Mouse (Mus musculus) lung, adult 2 months (tissue): ENCODE results near the gene Ascc1. TPM values are rescaled to one million over a fixed set of nuclear protein-coding genes. Genes with fewer than 3 reads are reported as not detected.

Experiments used
- DNase-seq: peaks from one replicate; pipeline ENCODE4 v3.0.0; 2022
- H3K4me1 ChIP-seq: fragments of 200-500 bp; 2 replicates; pipeline ENCODE4 v1.6.1; 2011; ENCODE audit warnings: low read length; ENCODE audit not compliant: control insufficient read depth, insufficient read depth
- H3K4me3 ChIP-seq: fragments of 200-500 bp; replicated peaks from 2 replicates; pipeline ENCODE3; 2011; ENCODE audit warnings: low read depth, mild to moderate bottlenecking, control low read depth, low read length; ENCODE audit errors: extremely low read depth
- CTCF ChIP-seq: fragments of 200-500 bp; IDR thresholded peaks from 2 replicates; pipeline ENCODE4 v1.5.1; 2011; ENCODE audit warnings: mild to moderate bottlenecking, low read length, control low read depth; ENCODE audit not compliant: insufficient read depth
- POLR2A ChIP-seq: fragments of 200-500 bp; IDR thresholded peaks from 2 replicates; pipeline ENCODE4 v1.6.1; 2011; ENCODE audit warnings: low read depth, mild to moderate bottlenecking, control low read depth, low read length, borderline replicate concordance; ENCODE audit errors: extremely low read depth
- WGBS: fragments of 180-500 bp; shearing (Covaris S2); methylation state at CpG from one replicate; pipeline ENCODE4 v1.1.7; 2018; 5-methylcytosine and 5-hydroxymethylcytosine counted together
- polyA plus RNA-seq: library from polyadenylated mRNA; depleted of rRNA; stranded (reverse); fragments of >200 nt; gene quantifications from 2 replicates; pipeline ENCODE4 v1.2.3, GENCODE M21; 2012

Gene Ascc1
- polyA plus RNA-seq, 1 experiment = 29.5 TPM

DNA sequence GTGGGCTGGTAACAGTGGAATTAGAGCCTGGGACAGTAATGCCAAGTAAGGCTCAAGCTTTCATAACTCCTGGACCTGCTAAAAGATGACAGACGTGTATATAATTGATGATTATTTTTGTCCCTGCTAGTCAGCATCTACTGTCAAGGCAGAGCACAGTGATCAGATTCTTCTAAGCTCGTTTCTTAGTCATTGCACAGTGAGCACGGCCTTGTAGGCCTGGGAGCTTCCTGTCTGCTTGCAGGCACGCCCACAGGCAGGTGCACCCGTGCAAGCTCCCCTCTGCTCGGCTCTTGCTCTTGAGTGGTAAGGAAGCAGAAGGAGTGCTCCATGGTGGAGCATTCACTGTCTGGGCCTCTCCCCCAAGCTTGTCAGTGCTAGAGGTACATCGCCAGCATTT lies 25.6 kb downstream of the Ascc1 start:
- WGBS = 62% methylated on average over 7 of the region's 7 CpGs
- no peaks in the 10 kb centered on the region for H3K4me1 ChIP-seq
- TF ChIP-seq CTCF (no peak), POLR2A (no peak)
- no peak for DNase-seq
- no peak overlapping the region for H3K4me3 ChIP-seq

DNA sequence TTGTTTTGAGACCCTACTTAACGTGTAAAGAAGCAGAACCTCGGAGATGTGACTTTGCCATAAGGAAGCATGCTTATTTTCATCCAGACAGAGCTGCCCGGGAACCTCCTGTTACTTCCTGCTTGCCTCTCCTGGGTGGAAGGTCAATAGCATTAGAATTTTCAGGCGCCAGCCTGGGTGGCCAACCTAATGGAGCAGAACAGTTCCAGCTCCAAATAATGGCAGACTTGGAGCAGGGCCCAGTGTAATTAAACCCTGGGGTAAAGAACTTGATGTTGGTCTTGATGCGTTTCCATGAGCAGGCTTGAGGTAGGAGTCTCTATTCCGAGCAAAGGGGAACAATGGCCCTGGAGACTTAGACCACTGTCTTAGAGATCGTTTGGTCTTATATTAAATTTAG lies 26.4 kb downstream of the Ascc1 start:
- TF ChIP-seq POLR2A (no peak), CTCF (no peak)
- WGBS = 73% methylated on average over 7 of the region's 7 CpGs
- H3K4me3 ChIP-seq = no peak overlapping the region
- no peak for DNase-seq
- H3K4me1 ChIP-seq = no peaks in the 10 kb centered on the region

GRCm38 (mm10) chr10:60029387-60029786 lies 26.8 kb downstream of the Ascc1 start:
- TF ChIP-seq CTCF (no peak), POLR2A (no peak)
- no peaks in the 10 kb centered on the region for H3K4me1 ChIP-seq
- 94% methylated on average over 4 of the region's 4 CpGs for WGBS
- no peak for DNase-seq
- H3K4me3 ChIP-seq = no peak overlapping the region

DNA sequence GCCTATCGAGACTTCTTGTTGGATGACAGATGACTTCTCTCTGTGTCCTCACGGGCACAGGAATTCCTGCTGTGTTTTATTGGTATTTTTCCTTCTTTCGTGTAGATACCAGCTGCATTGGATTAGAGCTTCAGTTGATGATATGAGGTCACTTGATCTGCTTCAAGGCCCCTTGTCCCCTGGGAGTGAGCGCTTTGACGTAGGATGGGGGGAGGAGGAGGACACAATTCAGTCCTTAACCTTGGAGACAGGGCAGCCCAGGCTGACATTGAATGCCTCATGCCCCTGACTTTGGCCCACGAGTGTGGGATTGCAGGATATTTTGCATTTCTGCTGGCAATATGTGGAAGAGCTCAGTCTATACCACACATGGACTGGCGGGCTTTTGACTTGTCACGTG lies 29.0 kb downstream of the Ascc1 start:
- no peaks in the 10 kb centered on the region for H3K4me1 ChIP-seq
- H3K4me3 ChIP-seq = no peak overlapping the region
- TF ChIP-seq CTCF (no peak), POLR2A (no peak)
- no peak for DNase-seq
- 77% methylated on average over 8 of the region's 8 CpGs for WGBS

GRCm38 (mm10) chr10:60031985-60032384 lies 29.4 kb downstream of the Ascc1 start:
- Histone ChIP-seq H3K4me1 (no peaks in the 10 kb centered on the region), H3K4me3 (no peak overlapping the region)
- TF ChIP-seq CTCF (no peak), POLR2A (no peak)
- WGBS = 75% methylated on average over 2 of the region's 2 CpGs
- DNase-seq = no peak

- no peak for TF ChIP-seq CTCF
- no peak for TF ChIP-seq POLR2A
- WGBS = 95% methylated on average over 1 of the region's 2 CpGs
- Histone ChIP-seq H3K4me3 (no peak overlapping the region), H3K4me1 (no peaks in the 10 kb centered on the region)
- no peak for DNase-seq
These were observed 30.0 kb downstream of the Ascc1 start for GRCm38 (mm10) chr10:60032622-60033021.

GRCm38 (mm10) chr10:60033064-60033463 lies 30.5 kb downstream of the Ascc1 start:
- TF ChIP-seq CTCF (no peak), POLR2A (no peak)
- no peak for DNase-seq
- 60% methylated on average over 5 of the region's 5 CpGs for WGBS
- H3K4me1 ChIP-seq = no peaks in the 10 kb centered on the region
- H3K4me3 ChIP-seq = no peak overlapping the region

- 82% methylated on average over 3 of the region's 3 CpGs for WGBS
- TF ChIP-seq CTCF (no peak), POLR2A (no peak)
- DNase-seq = no peak
- H3K4me1 ChIP-seq = no peaks in the 10 kb centered on the region
- H3K4me3 ChIP-seq = no peak overlapping the region
These were observed 32.0 kb downstream of the Ascc1 start for GRCm38 (mm10) chr10:60034621-60035020.

GRCm38 (mm10) chr10:60035744-60036143 lies 33.1 kb downstream of the Ascc1 start:
- TF ChIP-seq CTCF = no peak
- TF ChIP-seq POLR2A = no peak
- Histone ChIP-seq H3K4me3 (no peak overlapping the region), H3K4me1 (no peaks in the 10 kb centered on the region)
- WGBS = 72% methylated on average over 4 of the region's 4 CpGs
- no peak for DNase-seq

DNA sequence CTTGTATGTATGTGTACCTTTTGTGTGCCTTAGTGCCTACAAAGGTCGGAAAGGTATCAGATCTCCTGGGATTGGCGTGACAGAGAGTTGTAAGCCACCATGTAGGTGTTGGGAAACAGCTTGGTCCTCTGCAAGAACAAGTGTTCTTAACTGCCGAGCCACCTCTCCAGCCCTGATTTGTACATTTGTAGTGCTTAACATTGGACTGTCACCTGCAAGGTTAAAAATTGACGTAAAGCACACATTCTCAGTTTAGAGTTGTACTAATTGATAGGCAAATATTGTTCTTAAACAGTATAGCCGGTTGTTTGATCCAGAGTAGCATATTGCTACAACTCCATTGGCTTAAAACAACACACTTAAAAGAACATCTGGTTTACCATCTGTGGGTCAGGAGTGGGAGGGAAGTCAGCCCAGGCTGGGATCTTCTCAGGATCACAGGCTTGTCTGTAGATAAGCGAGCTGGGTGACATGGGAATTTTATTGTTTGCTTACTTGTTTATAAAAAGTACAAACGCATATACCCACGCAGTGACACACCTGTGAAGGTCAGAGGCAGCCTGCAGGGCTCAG lies 39.8 kb downstream of the Ascc1 start:
- no peak for DNase-seq
- TF ChIP-seq POLR2A = no peak
- TF ChIP-seq CTCF = no peak
- no peak overlapping the region for H3K4me3 ChIP-seq
- WGBS = 68% methylated on average over 8 of the region's 8 CpGs
- H3K4me1 ChIP-seq = no peaks in the 10 kb centered on the region
